Mouse (Mus musculus): ENCODE results near the gene Itm2c.

- TF ChIP-seq ZC3H11A (IDR thresholded peaks at IDR 0.05; ENCODE audit: borderline replicate concordance, low read depth, low read length) = no peak
- no peak for TF ChIP-seq ZNF384 (IDR thresholded peaks at IDR 0.05; ENCODE audit: low read depth, low read length)
- TF ChIP-seq CHD2 (IDR thresholded peaks at IDR 0.05; ENCODE audit: low read depth, low read length) = no peak
Observed at GRCm38 (mm10) chr1:85928057-85928687, 34.1 kb downstream of the Itm2c start, which contains the start of gene 4933407L21Rik.
